Mouse (Mus musculus) E14TG2a.4 (cell line): ENCODE measurements at regions not wholly inside any gene's neighbourhood (a gene's known extent, or its start where the extent isn't known, plus 50 kb on each side); places are given as distances from the start of the nearest gene placed in this dataset.

Experiments
- CTCF ChIP-seq: conservative IDR thresholded peaks from 2 replicates; pipeline ENCODE4 v1.5.1; 2014; ENCODE audit warnings: low read length
- NANOG ChIP-seq: IDR thresholded peaks from 2 replicates; pipeline ENCODE4 v1.6.1; 2014; ENCODE audit warnings: borderline replicate concordance, low read length, mixed read lengths

DNA sequence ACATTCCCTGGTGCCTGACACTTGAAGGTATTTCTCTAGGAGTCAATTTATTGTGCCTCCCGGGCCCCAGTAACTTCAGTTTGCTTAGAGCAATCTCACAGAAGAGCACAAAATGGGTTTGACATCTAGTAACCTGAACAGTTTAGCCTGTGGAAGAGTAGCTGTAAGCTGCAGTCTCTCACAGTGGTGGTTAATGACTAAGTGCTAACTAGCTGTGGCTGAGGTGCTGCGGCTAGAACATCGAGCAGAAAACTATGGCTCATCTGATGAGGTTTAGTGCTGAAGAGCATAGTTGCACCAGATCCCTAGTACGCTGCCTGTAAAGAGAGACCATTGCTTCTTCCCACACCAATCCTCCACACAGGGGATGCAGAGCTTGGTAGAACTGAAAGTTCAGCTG is 70.7 kb upstream of the Sp4 start:
- TF ChIP-seq NANOG = no peak
- no peak for TF ChIP-seq CTCF
